In genomic region chr16:33939636-33940035, GRCm38 (mm10) we compare ENCODE assay signal across 12 mouse cellular contexts. TPM values are rescaled to one million over a fixed set of nuclear protein-coding genes. Genes with fewer than 3 reads are reported as not detected.
DNase-seq lines count a peak whose midpoint lies in the region; ATAC-seq lines count a peak whose summit lies in the region.
"Had no signal": no experiment of that assay in that cellular context is flagged by ENCODE, and none has a peak within 500 bp of the region (broad histone marks: within the 10 kb centered on the region; RNA-seq: fewer than 3 reads in every experiment).

No protein-coding gene starts in this region.

- WGBS in heart, embryonic 10.5 days, result 58% methylated on average over 9 of the region's 9 CpGs
- WGBS in embryonic facial prominence, embryonic 15.5 days, result 41% methylated on average over 9 of the region's 9 CpGs

- H3K9ac ChIP-seq in embryonic facial prominence, embryonic 15.5 days, result no peak overlapping the region
- H3K9ac ChIP-seq: forebrain, embryonic 15.5 days had no signal

- H3K27ac ChIP-seq in heart, embryonic 10.5 days, result peak overlapping the region; percentile 85
- 0 out of 2 replicates have a peak overlapping the region, but pooled peaks have one; percentile 22 for H3K27ac ChIP-seq in embryonic facial prominence, embryonic 15.5 days (replicated peaks)
- H3K27ac ChIP-seq: forebrain, embryonic 15.5 days had no signal

- ATAC-seq in embryonic facial prominence, embryonic 15.5 days (ENCODE audit: insufficient number of reproducible peaks, low FRiP score, low TSS enrichment, low read depth), result no peak
- ATAC-seq in erythroblast, adult 5-6 weeks (replicated peaks; ENCODE audit: low FRiP score, poor library complexity, severe bottlenecking), result no peak
- ATAC-seq: activated CD4-positive, CD25-positive, alpha-beta regulatory T cell, adult 4 months; forebrain, embryonic 15.5 days had no signal

- no peaks in the 10 kb centered on the region for H3K9me3 ChIP-seq in heart, embryonic 10.5 days
- H3K9me3 ChIP-seq in embryonic facial prominence, embryonic 15.5 days (replicated peaks), result no peaks in the 10 kb centered on the region
- H3K9me3 ChIP-seq: forebrain, embryonic 15.5 days had no signal

- DNase-seq in heart, embryonic 10.5 days (ENCODE audit: low spot score), result no peak
- DNase-seq in heart, postnatal 25 days (ENCODE audit: low spot score), result no peak
- peak; percentile 65 for DNase-seq in embryo, embryonic 10.5 days (ENCODE audit: low spot score)
- peak; percentile 72 for DNase-seq in kidney, postnatal 10 days
- DNase-seq in right cerebral cortex, postnatal 36 days (ENCODE audit: low spot score in 2 of 2), result no peak
- DNase-seq in gastrocnemius, postnatal 36 days, result no peak
- DNase-seq: cerebellum, adult 8-10 months; right cerebral cortex, postnatal 14 days had no signal

- intact Hi-C loops in heart, postnatal 25 days (cut with DNase I), result no loop called here
- intact Hi-C loops in gastrocnemius, postnatal 36 days (cut with DNase I), result no loop called here

- H3K4me1 ChIP-seq in heart, embryonic 10.5 days, result peaks cover 69% of the 10 kb centered on the region
- H3K4me1 ChIP-seq in embryonic facial prominence, embryonic 15.5 days, result peaks cover 82% of the 10 kb centered on the region

- H3K4me3 ChIP-seq in heart, embryonic 10.5 days, result no peak overlapping the region
- H3K4me3 ChIP-seq in embryonic facial prominence, embryonic 15.5 days (replicated peaks), result no peak overlapping the region
- H3K4me3 ChIP-seq: forebrain, embryonic 15.5 days had no signal

- no peaks in the 10 kb centered on the region for H3K27me3 ChIP-seq in heart, embryonic 10.5 days (ENCODE audit: insufficient read depth, poor library complexity, severe bottlenecking)
- H3K27me3 ChIP-seq in embryonic facial prominence, embryonic 15.5 days, result no peaks in the 10 kb centered on the region
- H3K27me3 ChIP-seq: forebrain, embryonic 15.5 days had no signal

- H3K36me3 ChIP-seq in heart, embryonic 10.5 days, result no peaks in the 10 kb centered on the region
- H3K36me3 ChIP-seq in embryonic facial prominence, embryonic 15.5 days, result no peaks in the 10 kb centered on the region
- H3K36me3 ChIP-seq: forebrain, embryonic 15.5 days had no signal

- H3K4me2 ChIP-seq in embryonic facial prominence, embryonic 15.5 days (replicated peaks), result no peak overlapping the region
- H3K4me2 ChIP-seq: forebrain, embryonic 15.5 days had no signal

RNA-seq across cellular contexts. Expression of gene Umps, which starts 27.2 kb away (rescaled TPM):
- polyA plus RNA-seq in heart, embryonic 10.5 days (2016; fragmentation: Nextera tagmentation; extraction: Ambion mirVana), result 52.2 and 76.3 TPM in 2 replicates
- 1 to 10 TPM; 9.0 to 9.2 TPM for total RNA-seq in heart, postnatal 25 days (2021)
- polyA plus RNA-seq in embryonic facial prominence, embryonic 15.5 days (2015; fragmentation: Nextera tagmentation; extraction: Ambion mirVana), result 45.0 and 45.5 TPM in 2 replicates
- 7.5 and 14.2 TPM in 2 replicates for total RNA-seq in erythroblast, adult 5-6 weeks (2015; ENCODE audit: low replicate concordance)
- total RNA-seq in erythroblast, adult 5-6 weeks (2017; ENCODE audit: low replicate concordance), result 11.4 and 13.4 TPM in 2 replicates
- total RNA-seq in gastrocnemius, postnatal 36 days (2021), result 1 to 10 TPM; 4.9 to 5.6 TPM

Comparison
In these comparisons a context has a peak if more than half of its experiments do, and no peak if none do; other contexts are left out.
1. DNase-seq: peak in embryo, embryonic 10.5 days (single experiment) and kidney, postnatal 10 days (single experiment); none in heart, embryonic 10.5 days (single experiment), heart, postnatal 25 days (single experiment), right cerebral cortex, postnatal 36 days (0 of 2) and gastrocnemius, postnatal 36 days (0 of 2).